23 mouse cellular contexts compared by ENCODE assay signal in genomic region chr14:20185426-20185825, GRCm38 (mm10). TPM values are rescaled to one million over a fixed set of nuclear protein-coding genes. Genes with fewer than 3 reads are reported as not detected.
DNase-seq lines count a peak whose midpoint lies in the region; ATAC-seq lines count a peak whose summit lies in the region.
"Had no signal": no experiment of that assay in that cellular context is flagged by ENCODE, and none has a peak within 500 bp of the region (broad histone marks: within the 10 kb centered on the region; RNA-seq: fewer than 3 reads in every experiment).

No protein-coding gene starts in this region.

- 72% methylated on average over 9 of the region's 9 CpGs for WGBS in midbrain, embryonic 11.5 days
- 75% methylated on average over 9 of the region's 9 CpGs for WGBS in midbrain, embryonic 13.5 days

- intact Hi-C loops in left cerebral cortex, postnatal 36 days (cut with DNase I), result no loop called here

- no peak overlapping the region for H3K9ac ChIP-seq in midbrain, embryonic 11.5 days (ENCODE audit: low read length)
- H3K9ac ChIP-seq in midbrain, embryonic 13.5 days (replicated peaks), result no peak overlapping the region
- H3K9ac ChIP-seq: embryonic facial prominence, embryonic 13.5 days; forebrain, embryonic 12.5 days; hindbrain, embryonic 15.5 days had no signal

- no peaks in the 10 kb centered on the region for H3K36me3 ChIP-seq in midbrain, embryonic 11.5 days (ENCODE audit: control insufficient read depth, insufficient read depth, low read length)
- no peaks in the 10 kb centered on the region for H3K36me3 ChIP-seq in midbrain, embryonic 13.5 days
- H3K36me3 ChIP-seq: embryonic facial prominence, embryonic 13.5 days; forebrain, embryonic 12.5 days; G1E; hindbrain, embryonic 15.5 days had no signal

- no peak overlapping the region for H3K4me2 ChIP-seq in midbrain, embryonic 11.5 days
- no peak overlapping the region for H3K4me2 ChIP-seq in midbrain, embryonic 13.5 days (replicated peaks)
- H3K4me2 ChIP-seq: embryonic facial prominence, embryonic 13.5 days; forebrain, embryonic 12.5 days; heart, embryonic 11.5 days; hindbrain, embryonic 15.5 days had no signal

- H3K9me3 ChIP-seq in midbrain, embryonic 11.5 days (ENCODE audit: control insufficient read depth, low read length), result no peaks in the 10 kb centered on the region
- H3K9me3 ChIP-seq in midbrain, embryonic 13.5 days, result no peaks in the 10 kb centered on the region
- H3K9me3 ChIP-seq: embryonic facial prominence, embryonic 13.5 days; forebrain, embryonic 12.5 days; G1E; hindbrain, embryonic 15.5 days had no signal

- DNase-seq in adrenal gland, adult (ENCODE audit: inconsistent age in 2 of 2, low spot score in 1 of 2), result peak; percentile 73 to 78
- no peak for DNase-seq in adrenal gland, postnatal 4 days (ENCODE audit: low spot score in 2 of 2)
- peak; percentile 64 for DNase-seq in midbrain, embryonic 11.5 days (ENCODE audit: low spot score, missing footprints)
- DNase-seq in adrenal gland, postnatal 25 days, result peak; percentile 38
- DNase-seq in left cerebral cortex, postnatal 36 days (ENCODE audit: low spot score in 2 of 2), result no peak
- DNase-seq: B cell, adult 2 months; cerebellum, adult 11-12 months; cerebellum, adult 9-10 months; cerebellum, postnatal 25 days; gastrocnemius, postnatal 10 days; heart, adult 18-20 months; heart, postnatal 36 days had no signal

- peaks cover 10% of the 10 kb centered on the region for H3K4me1 ChIP-seq in midbrain, embryonic 11.5 days (ENCODE audit: control insufficient read depth, insufficient read depth, low read length)
- peaks cover 13% of the 10 kb centered on the region for H3K4me1 ChIP-seq in midbrain, embryonic 13.5 days (replicated peaks)

- H3K27ac ChIP-seq in midbrain, embryonic 11.5 days (ENCODE audit: low read depth, low read length), result no peak overlapping the region
- H3K27ac ChIP-seq in midbrain, embryonic 13.5 days, result no peak overlapping the region
- H3K27ac ChIP-seq: embryonic facial prominence, embryonic 13.5 days; forebrain, embryonic 12.5 days; hindbrain, embryonic 15.5 days had no signal

- no peak overlapping the region for H3K4me3 ChIP-seq in midbrain, embryonic 11.5 days (ENCODE audit: low read depth, low read length)
- no peak overlapping the region for H3K4me3 ChIP-seq in midbrain, embryonic 13.5 days (replicated peaks)
- H3K4me3 ChIP-seq: embryonic facial prominence, embryonic 13.5 days; forebrain, embryonic 12.5 days; hindbrain, embryonic 15.5 days had no signal

- no peaks in the 10 kb centered on the region for H3K27me3 ChIP-seq in midbrain, embryonic 11.5 days (ENCODE audit: control insufficient read depth, insufficient read depth, low read length)
- H3K27me3 ChIP-seq in midbrain, embryonic 13.5 days, result peaks cover 16% of the 10 kb centered on the region
- H3K27me3 ChIP-seq: forebrain, embryonic 12.5 days had no signal

- ATAC-seq in midbrain, embryonic 11.5 days (ENCODE audit: low FRiP score), result no peak
- ATAC-seq in midbrain, embryonic 13.5 days, result no peak
- no peak for ATAC-seq in megakaryocyte-erythroid progenitor cell, adult 5-6 weeks (replicated peaks; ENCODE audit: low FRiP score, low TSS enrichment, poor library complexity, severe bottlenecking)
- ATAC-seq: CD4-positive, CD25-positive, alpha-beta regulatory T cell, adult 4 months; forebrain, embryonic 16.5 days; inflammation-experienced regulatory T-cells, adult 6 months; intestine, postnatal 0 days had no signal

RNA-seq across cellular contexts. Expression of gene Kcnk5, which starts 3.8 kb away (rescaled TPM):
- total RNA-seq in adrenal gland, postnatal 4 days (2021), result 1 to 10 TPM; 5.8 to 7.3 TPM
- 4.5 and 6.6 TPM in 2 replicates for polyA plus RNA-seq in midbrain, embryonic 11.5 days (2014; fragmentation: Nextera tagmentation; extraction: Ambion mirVana)
- 2.0 and 2.7 TPM in 2 replicates for polyA plus RNA-seq in midbrain, embryonic 13.5 days (2015; fragmentation: Nextera tagmentation; extraction: Ambion mirVana)
- total RNA-seq in adrenal gland, postnatal 25 days (2021), result 5.9 and 12.0 TPM in 2 replicates
- total RNA-seq in megakaryocyte-erythroid progenitor cell, adult 5-6 weeks (2014; fragmentation: Nextera tagmentation), result 7.4 and 7.7 TPM in 2 replicates
- total RNA-seq in megakaryocyte-erythroid progenitor cell, adult 5-6 weeks (2017), result 5.4 and 9.4 TPM in 2 replicates
- total RNA-seq in left cerebral cortex, postnatal 36 days (2021), result under 1 TPM; 0.41 to 0.47 TPM

RNA-seq across cellular contexts. Expression of gene Saysd1, which starts 47.1 kb away (rescaled TPM):
- total RNA-seq in adrenal gland, postnatal 4 days (2021), result 1 to 10 TPM; 6.9 to 7.4 TPM
- 11.3 and 12.6 TPM in 2 replicates for polyA plus RNA-seq in midbrain, embryonic 11.5 days (2014; fragmentation: Nextera tagmentation; extraction: Ambion mirVana)
- polyA plus RNA-seq in midbrain, embryonic 13.5 days (2015; fragmentation: Nextera tagmentation; extraction: Ambion mirVana), result 14.8 and 15.1 TPM in 2 replicates
- 8.2 and 9.0 TPM in 2 replicates for total RNA-seq in adrenal gland, postnatal 25 days (2021)
- 2.1 and 3.9 TPM in 2 replicates for total RNA-seq in megakaryocyte-erythroid progenitor cell, adult 5-6 weeks (2014; fragmentation: Nextera tagmentation)
- total RNA-seq in megakaryocyte-erythroid progenitor cell, adult 5-6 weeks (2017), result 1.6 and 2.1 TPM in 2 replicates
- 1 to 10 TPM; 4.5 to 5.2 TPM for total RNA-seq in left cerebral cortex, postnatal 36 days (2021)

Comparison
In these comparisons a context has a peak if more than half of its experiments do, and no peak if none do; other contexts are left out.
1. DNase-seq: peak in adrenal gland, adult (2 of 2), midbrain, embryonic 11.5 days (single experiment) and adrenal gland, postnatal 25 days (single experiment); none in adrenal gland, postnatal 4 days (0 of 2) and left cerebral cortex, postnatal 36 days (0 of 2).